21 mouse cellular contexts compared by ENCODE assay signal in the genomic region with DNA sequence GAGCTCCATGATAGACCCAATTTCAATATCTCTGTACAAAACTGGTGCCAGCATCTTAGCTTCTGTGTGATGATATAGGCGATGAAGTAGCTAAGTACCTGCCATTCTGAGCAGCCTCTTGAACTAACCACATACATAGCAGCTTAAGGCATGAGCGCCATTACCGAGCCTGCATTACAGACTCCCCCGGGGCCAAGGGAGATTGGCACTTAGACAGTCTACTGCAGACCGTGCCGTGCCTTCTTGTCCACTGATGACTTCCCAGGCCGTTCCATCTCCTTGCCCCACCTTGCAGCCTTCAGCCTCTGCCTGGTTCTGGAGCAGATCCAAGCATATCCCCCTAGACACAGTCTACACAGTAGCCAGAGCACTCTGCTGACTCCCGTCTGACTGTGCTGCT. TPM values are rescaled to one million over a fixed set of nuclear protein-coding genes. Genes with fewer than 3 reads are reported as not detected.
"Had no signal": no experiment of that assay in that cellular context is flagged by ENCODE, and none has a peak within 500 bp of the region (broad histone marks: within the 10 kb centered on the region; RNA-seq: fewer than 3 reads in every experiment).

No protein-coding gene starts in this region.

- H3K4me1 ChIP-seq: neural tube, embryonic 12.5 days; neural tube, embryonic 13.5 days; stomach, embryonic 15.5 days had no signal

- H3K9me3 ChIP-seq: neural tube, embryonic 12.5 days; neural tube, embryonic 13.5 days; stomach, embryonic 15.5 days had no signal

- H3K9ac ChIP-seq: neural tube, embryonic 12.5 days; neural tube, embryonic 13.5 days; stomach, embryonic 15.5 days had no signal

- DNase-seq: retina, postnatal 1 day; right cerebral cortex, adult 18-20 months; right cerebral cortex, postnatal 14 days; right cerebral cortex, postnatal 25 days; right cerebral cortex, postnatal 4 days; spleen, adult 18-20 months; thymus, adult 18-20 months; thymus, adult 2 months; thymus, postnatal 14 days; thymus, postnatal 25 days; thymus, postnatal 36 days; thymus, postnatal 4 days had no signal

- H3K4me2 ChIP-seq: neural tube, embryonic 12.5 days; neural tube, embryonic 13.5 days; stomach, embryonic 15.5 days had no signal

- H3K27me3 ChIP-seq: neural tube, embryonic 12.5 days had no signal

- H3K27ac ChIP-seq: neural tube, embryonic 12.5 days; neural tube, embryonic 13.5 days; stomach, embryonic 15.5 days; stomach, postnatal 0 days had no signal

- H3K36me3 ChIP-seq: neural tube, embryonic 12.5 days; neural tube, embryonic 13.5 days; stomach, embryonic 15.5 days had no signal

- H3K4me3 ChIP-seq: neural tube, embryonic 12.5 days; neural tube, embryonic 13.5 days; stomach, embryonic 15.5 days had no signal

RNA-seq across cellular contexts. Expression of a gene that starts 7.0 kb away (rescaled TPM):
- total RNA-seq: neutrophil, adult 5-6 weeks had no signal
- polyA plus RNA-seq: spleen, adult 2 months; stomach, embryonic 14.5 days; testis, adult 2 months; urinary bladder, adult 2 months had no signal
